Mouse (Mus musculus) kidney, adult 2 months (tissue): ENCODE data around the gene Mylk.

Source experiments
- CTCF ChIP-seq: fragments of 200-500 bp; conservative IDR thresholded peaks from 2 replicates; pipeline ENCODE4 v1.5.1; 2011; ENCODE audit warnings: low read depth, mild to moderate bottlenecking, control low read depth, low read length, moderate library complexity, mixed read lengths; ENCODE audit not compliant: insufficient read depth, insufficient read length
- POLR2A ChIP-seq: fragments of 200-500 bp; IDR thresholded peaks from one replicate; pipeline ENCODE4 v1.6.1; 2011; ENCODE audit warnings: low read depth, low read length, control low read depth

DNA sequence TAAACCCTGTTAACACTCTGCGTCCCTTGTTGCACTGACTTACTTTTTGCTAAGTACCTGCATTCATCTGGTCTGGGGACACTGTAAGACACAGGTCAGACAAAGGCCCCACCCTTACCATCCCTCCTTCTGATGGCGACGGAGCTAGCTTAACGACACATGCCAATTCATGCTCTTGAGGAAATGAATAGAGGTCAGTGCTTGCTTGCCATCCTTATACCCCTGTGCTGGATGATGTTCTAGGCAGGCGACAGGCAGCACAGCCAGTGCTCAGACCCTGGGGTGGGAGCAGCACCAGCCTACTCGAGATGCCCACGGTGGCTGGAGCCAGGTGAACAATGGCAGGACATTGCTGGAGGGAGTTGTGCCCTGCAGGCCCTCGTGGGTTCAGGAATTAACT, 157.8 kb downstream of the Mylk start:
- no peak for TF ChIP-seq CTCF
- no peak for TF ChIP-seq POLR2A
